In the genomic region with DNA sequence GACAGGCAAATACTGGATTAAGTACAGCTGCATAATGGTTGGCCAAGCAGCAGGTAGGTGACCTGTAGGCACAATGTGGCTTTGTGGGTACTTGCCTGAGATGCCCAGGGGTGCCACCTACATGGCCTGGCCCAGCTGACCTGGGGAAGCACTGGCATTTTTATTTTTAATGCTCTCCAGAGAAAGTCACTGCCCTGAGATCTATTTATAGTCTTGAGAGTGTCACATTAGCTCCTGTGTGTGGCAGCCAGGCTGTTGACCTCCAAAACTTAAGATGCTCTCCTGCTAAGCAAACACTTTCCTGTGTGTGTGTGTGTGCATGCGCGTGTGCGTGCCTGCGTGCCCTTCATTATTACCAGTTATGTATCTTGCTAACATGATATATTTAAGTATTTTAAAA, we compare ENCODE assay signal across 21 mouse cellular contexts. TPM values are rescaled to one million over a fixed set of nuclear protein-coding genes. Genes with fewer than 3 reads are reported as not detected.
DNase-seq lines count a peak whose midpoint lies in the region; ATAC-seq and TF ChIP-seq lines count a peak whose summit lies in the region.
"Had no signal": no experiment of that assay in that cellular context is flagged by ENCODE, and none has a peak within 500 bp of the region (broad histone marks: within the 10 kb centered on the region; RNA-seq: fewer than 3 reads in every experiment).

No protein-coding gene starts in this region.

- H3K9me3 ChIP-seq in liver, embryonic 15.5 days (replicated peaks): no peaks in the 10 kb centered on the region
- H3K9me3 ChIP-seq: forebrain, embryonic 15.5 days; limb, embryonic 15.5 days had no signal

- H3K36me3 ChIP-seq in liver, embryonic 15.5 days (replicated peaks): peaks cover 13% of the 10 kb centered on the region; the same call in 1 of the 2 replicates
- H3K36me3 ChIP-seq: forebrain, embryonic 15.5 days had no signal

- no peak overlapping the region for H3K9ac ChIP-seq in liver, embryonic 15.5 days
- H3K9ac ChIP-seq: forebrain, embryonic 15.5 days; limb, embryonic 15.5 days had no signal

- 0 out of 2 replicates have a peak overlapping the region, but pooled peaks have one; percentile 2 for H3K4me3 ChIP-seq in gastrocnemius, adult 2 months
- H3K4me3 ChIP-seq in liver, embryonic 15.5 days (replicated peaks): no peak overlapping the region
- H3K4me3 ChIP-seq: forebrain, embryonic 15.5 days; limb, embryonic 15.5 days had no signal

- peaks cover 79% of the 10 kb centered on the region for H3K4me1 ChIP-seq in liver, embryonic 15.5 days (replicated peaks)

- TF ChIP-seq CTCF in gastrocnemius, adult 2 months (IDR thresholded peaks at IDR 0.05): no peak

- ATAC-seq in liver, embryonic 15.5 days (ENCODE audit: insufficient read depth): no peak

- no peak overlapping the region for H3K4me2 ChIP-seq in liver, embryonic 15.5 days
- H3K4me2 ChIP-seq: forebrain, embryonic 15.5 days; limb, embryonic 15.5 days had no signal

- DNase-seq in gastrocnemius, adult 2 months: peak; percentile 67
- no peak for DNase-seq in gastrocnemius, postnatal 10 days
- peak; percentile 61 to 69 for DNase-seq in lung, adult 18-20 months
- DNase-seq in lung, postnatal 10 days: no peak
- DNase-seq in skeletal muscle tissue, adult 2 months (ENCODE audit: low read depth, low spot score): peak; percentile 86
- DNase-seq in left cerebral cortex, adult 9 months (ENCODE audit: low spot score in 2 of 2): no peak
- DNase-seq in right cerebral cortex, postnatal 14 days: no peak
- DNase-seq: cerebellum, adult 9-10 months; embryo, embryonic 11 days; kidney, adult 2 months; kidney, postnatal 25 days; layer of hippocampus, adult 9-11 months; thymus, adult 18-20 months had no signal

- H3K27ac ChIP-seq in gastrocnemius, adult 2 months: peak overlapping the region; percentile 92
- peak overlapping the region; percentile 70 for H3K27ac ChIP-seq in liver, embryonic 15.5 days (replicated peaks)
- H3K27ac ChIP-seq: forebrain, embryonic 15.5 days; limb, embryonic 15.5 days had no signal

- intact Hi-C loops in gastrocnemius, adult 2 months (cut with DNase I): loop anchor here (2.0 kb wide), 1 partner anchor 44 kb away; a partner anchor contains a TSS

- no peaks in the 10 kb centered on the region for H3K27me3 ChIP-seq in liver, embryonic 15.5 days
- H3K27me3 ChIP-seq: CH12.LX; forebrain, embryonic 15.5 days; limb, embryonic 15.5 days had no signal

- WGBS in liver, embryonic 15.5 days (ENCODE audit: insufficient replicate concordance): 98% methylated on average over 4 of the region's 4 CpGs

RNA-seq across cellular contexts. Expression of a gene that starts 10.2 kb away (rescaled TPM):
- 10 to 100 TPM; 41.9 to 52.4 TPM for total RNA-seq in gastrocnemius, adult 2 months (2021)
- 10 to 100 TPM; 36.9 to 37.8 TPM for total RNA-seq in gastrocnemius, postnatal 10 days (2021)
- polyA plus RNA-seq in liver, embryonic 15.5 days (2015; fragmentation: Nextera tagmentation; extraction: Ambion mirVana): 15.3 and 16.0 TPM in 2 replicates

RNA-seq across cellular contexts. Expression of a gene that starts 26.0 kb away (rescaled TPM):
- 1 to 10 TPM; 1.9 to 2.9 TPM for total RNA-seq in gastrocnemius, adult 2 months (2021)
- 1 to 10 TPM; 2.3 to 3.4 TPM for total RNA-seq in gastrocnemius, postnatal 10 days (2021)
- polyA plus RNA-seq in liver, embryonic 15.5 days (2015; fragmentation: Nextera tagmentation; extraction: Ambion mirVana): 0.50 TPM in 2 replicates
- total RNA-seq: megakaryocyte-erythroid progenitor cell, adult 5-6 weeks had no signal

RNA-seq across cellular contexts. Expression of a gene that starts 33.3 kb away (rescaled TPM):
- total RNA-seq in gastrocnemius, adult 2 months (2021): 10 to 100 TPM; 13.6 to 17.3 TPM
- 10 to 100 TPM; 35.7 to 53.5 TPM for total RNA-seq in gastrocnemius, postnatal 10 days (2021)
- 41.2 and 42.4 TPM in 2 replicates for polyA plus RNA-seq in liver, embryonic 15.5 days (2015; fragmentation: Nextera tagmentation; extraction: Ambion mirVana)

RNA-seq across cellular contexts. Expression of a gene that starts 41.5 kb away (rescaled TPM):
- total RNA-seq in gastrocnemius, adult 2 months (2021): under 1 TPM in 1 of 2 experiments, not detected in 1; 0.74 TPM
- not detected for total RNA-seq in gastrocnemius, postnatal 10 days (2021)
- polyA plus RNA-seq in liver, embryonic 15.5 days (2015; fragmentation: Nextera tagmentation; extraction: Ambion mirVana): 0.05 TPM in 1 of 2 replicates, not detected in the other
- total RNA-seq: adrenal gland, adult 18-20 months; CH12.LX; hematopoietic stem cell, adult 5-6 weeks; megakaryocyte-erythroid progenitor cell, adult 5-6 weeks had no signal
- polyA plus RNA-seq: kidney, adult 2 months; stomach, embryonic 14.5 days had no signal

RNA-seq across cellular contexts. Expression of a gene that starts 44.1 kb away (rescaled TPM):
- total RNA-seq in gastrocnemius, adult 2 months (2021): 1,000 to 10,000 TPM in 1 of 2 experiments, 100 to 1,000 TPM in 1; 987 to 1,150 TPM
- total RNA-seq in gastrocnemius, postnatal 10 days (2021): 100 to 1,000 TPM; 669 to 730 TPM
- polyA plus RNA-seq in liver, embryonic 15.5 days (2015; fragmentation: Nextera tagmentation; extraction: Ambion mirVana): 3.9 and 5.2 TPM in 2 replicates
- total RNA-seq: hematopoietic stem cell, adult 5-6 weeks; megakaryocyte-erythroid progenitor cell, adult 5-6 weeks had no signal

Comparison
In these comparisons a context has a peak if more than half of its experiments do, and no peak if none do; other contexts are left out.
1. DNase-seq: peak in gastrocnemius, adult 2 months (single experiment), lung, adult 18-20 months (2 of 2) and skeletal muscle tissue, adult 2 months (single experiment); none in gastrocnemius, postnatal 10 days (single experiment), lung, postnatal 10 days (single experiment), left cerebral cortex, adult 9 months (0 of 2) and right cerebral cortex, postnatal 14 days (single experiment).